Mouse (Mus musculus) naive thymus-derived CD4-positive, alpha-beta T cell, adult 2 months (primary cell): ENCODE data around the gene Tanc1.

Source experiments
- DNase-seq: peaks from one replicate; pipeline ENCODE4 v3.0.0-alpha.2; 2011; ENCODE audit warnings: low read depth

Gene Tanc1

GRCm38 (mm10) chr2:59681181-59681580 is 69.3 kb downstream of the Tanc1 start:
- DNase-seq, result no peak

GRCm38 (mm10) chr2:59684864-59685605 is 73.2 kb downstream of the Tanc1 start:
- no peak for DNase-seq

DNA sequence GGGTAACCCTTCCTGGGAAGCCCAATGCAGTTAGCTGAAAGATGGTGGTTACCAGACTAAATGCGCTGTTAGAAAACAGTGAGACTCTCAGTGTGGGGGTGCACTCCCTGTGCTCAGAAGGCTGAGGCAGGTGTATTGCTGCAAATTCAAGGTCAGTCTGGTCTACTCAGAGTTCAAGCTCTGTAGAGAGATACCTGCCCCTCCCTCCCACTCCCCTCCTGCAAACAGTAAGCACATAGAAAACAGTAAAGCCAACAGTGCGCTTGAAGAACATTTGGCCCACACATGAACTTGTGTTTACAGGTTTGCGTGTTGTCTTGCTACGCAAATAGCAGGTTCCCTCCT is 73.7 kb downstream of the Tanc1 start:
- no peak for DNase-seq

- DNase-seq, result no peak
Measured at GRCm38 (mm10) chr2:59688261-59689104, 76.6 kb downstream of the Tanc1 start.

GRCm38 (mm10) chr2:59691112-59691511 is 79.3 kb downstream of the Tanc1 start:
- DNase-seq, result no peak

- no peak for DNase-seq
Measured at GRCm38 (mm10) chr2:59693473-59693872, 81.6 kb downstream of the Tanc1 start.

- DNase-seq, result no peak
Measured at GRCm38 (mm10) chr2:59697123-59697522, 85.3 kb downstream of the Tanc1 start.

- DNase-seq, result no peak
Measured at GRCm38 (mm10) chr2:59697722-59698634, 86.1 kb downstream of the Tanc1 start.

- DNase-seq, result no peak
Measured at GRCm38 (mm10) chr2:59698635-59699300, 86.9 kb downstream of the Tanc1 start.

DNA sequence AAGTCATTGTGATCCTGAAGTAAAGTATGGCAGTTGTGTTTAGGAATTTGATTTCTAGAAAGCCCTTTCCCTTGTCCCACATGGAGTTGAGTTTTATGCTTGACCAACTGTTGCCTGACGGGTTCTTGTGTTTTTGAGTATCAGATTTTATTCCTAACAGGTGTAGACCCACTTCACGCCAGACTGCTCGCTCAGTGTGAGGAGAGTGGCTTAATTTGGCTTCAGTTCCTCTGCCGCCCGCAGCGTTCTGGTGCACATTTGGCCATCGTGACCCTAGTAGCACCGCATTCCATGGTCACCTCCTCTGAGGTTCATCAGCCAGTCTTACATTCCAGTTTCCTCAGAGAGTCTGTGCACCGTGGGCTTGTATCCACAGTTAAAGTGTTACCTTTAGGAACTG is 88.1 kb downstream of the Tanc1 start:
- no peak for DNase-seq

- no peak for DNase-seq
Measured at GRCm38 (mm10) chr2:59705221-59705620, 93.4 kb downstream of the Tanc1 start.

- DNase-seq, result no peak
Measured at GRCm38 (mm10) chr2:59706806-59707205, 95.0 kb downstream of the Tanc1 start.

- DNase-seq, result no peak
Measured at GRCm38 (mm10) chr2:59707922-59708706, 96.3 kb downstream of the Tanc1 start.

DNA sequence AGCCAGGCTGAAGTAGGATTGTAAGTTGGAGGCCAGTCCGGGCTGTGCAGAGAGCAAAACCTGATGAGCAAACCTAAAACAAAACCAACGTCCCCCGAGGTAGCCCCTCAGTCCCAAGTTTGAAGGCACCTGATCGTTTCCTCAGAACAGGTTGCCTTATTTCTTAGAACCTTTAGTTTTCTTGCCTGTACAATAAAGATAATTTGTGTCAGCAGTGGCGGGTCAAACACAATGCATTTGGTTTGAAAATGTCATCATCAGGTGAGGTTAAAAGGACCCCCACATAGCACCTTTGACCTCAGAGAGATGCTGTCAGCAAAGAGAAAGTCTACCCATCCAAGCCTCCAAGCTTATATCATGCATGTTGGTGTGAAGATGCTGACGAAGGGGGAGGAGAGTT is 98.9 kb downstream of the Tanc1 start:
- DNase-seq, result no peak

DNA sequence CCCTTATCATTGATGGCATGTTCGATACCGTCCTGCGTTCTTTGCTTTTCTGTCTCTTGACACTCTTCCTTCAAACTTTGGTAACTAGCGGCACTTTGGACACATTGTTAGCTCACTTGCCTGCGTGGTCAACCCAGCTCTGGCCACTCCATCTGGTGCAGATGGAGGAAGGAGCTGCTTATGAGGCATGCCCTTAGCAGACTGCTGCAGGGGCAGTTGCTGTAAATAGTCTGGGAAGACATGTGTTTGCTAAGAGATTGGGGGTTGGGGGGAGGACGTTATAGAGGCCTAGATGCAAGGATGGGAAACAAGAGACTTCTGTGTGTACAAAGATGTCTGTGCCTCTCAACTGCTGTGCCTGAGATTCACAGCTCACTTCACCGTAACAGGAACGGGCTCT is 100.2 kb downstream of the Tanc1 start:
- DNase-seq, result no peak

DNA sequence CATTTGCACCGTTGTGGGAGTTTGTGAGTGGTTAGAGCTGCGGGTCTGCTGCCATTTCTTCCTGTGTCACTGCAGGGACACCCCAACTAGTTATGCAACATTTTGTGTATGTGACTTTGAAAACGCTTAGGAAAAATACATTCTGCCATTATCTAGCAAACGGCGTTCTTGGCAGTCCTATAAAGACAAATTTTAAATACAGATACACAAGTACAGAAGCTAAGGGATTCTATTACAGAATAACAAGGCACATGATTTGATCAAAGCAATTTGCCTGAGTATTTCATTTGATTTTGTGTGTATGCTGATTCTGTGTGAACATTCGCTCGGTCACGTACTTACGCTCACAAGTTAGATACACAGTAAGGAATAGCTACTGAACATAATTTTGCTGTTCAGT is 100.6 kb downstream of the Tanc1 start:
- DNase-seq, result no peak

DNA sequence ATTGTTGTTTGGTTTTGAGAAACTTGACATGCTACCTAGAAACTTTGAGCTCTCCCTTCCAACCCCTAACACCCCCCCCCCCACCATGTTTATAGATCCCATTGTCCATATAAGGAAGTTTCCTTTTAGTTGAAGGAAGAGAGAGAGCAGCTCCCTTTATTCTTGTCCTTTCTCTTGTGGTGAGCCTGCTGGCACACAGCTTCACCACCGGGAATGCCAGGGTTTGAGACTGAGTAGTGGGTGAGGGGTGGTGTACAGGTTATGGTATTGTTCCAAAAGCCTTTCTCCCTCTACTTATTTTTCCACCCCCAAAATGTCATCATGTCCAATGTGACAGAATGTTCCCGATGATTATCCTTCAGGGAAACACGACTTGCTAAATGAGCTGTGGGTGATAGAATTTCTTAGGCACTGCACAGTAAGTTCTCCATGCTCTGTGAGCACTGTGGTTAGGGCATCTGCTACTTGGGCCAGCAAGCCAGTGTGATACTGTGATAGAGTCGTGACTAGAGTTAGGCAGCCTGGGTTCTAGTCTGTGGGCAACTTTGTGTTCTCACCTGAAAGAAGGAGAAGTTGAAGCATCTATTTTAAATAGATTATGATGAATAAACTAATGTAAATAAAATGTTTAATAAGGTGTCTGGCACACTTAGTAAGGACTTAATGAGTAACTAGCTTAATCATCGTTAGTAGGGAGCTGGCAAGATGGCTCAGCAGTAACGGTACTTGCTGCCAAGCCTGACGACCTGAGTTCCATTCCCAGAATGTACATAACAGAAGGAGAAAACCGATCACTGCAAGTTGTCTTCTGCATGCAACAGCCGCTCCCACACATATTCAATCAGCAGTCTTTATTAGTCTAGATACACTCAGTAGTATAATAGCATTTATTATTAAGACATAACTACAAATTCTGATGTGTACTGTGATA is 102.0 kb downstream of the Tanc1 start:
- no peak for DNase-seq

GRCm38 (mm10) chr2:59714992-59715391 is 103.2 kb downstream of the Tanc1 start:
- no peak for DNase-seq

DNA sequence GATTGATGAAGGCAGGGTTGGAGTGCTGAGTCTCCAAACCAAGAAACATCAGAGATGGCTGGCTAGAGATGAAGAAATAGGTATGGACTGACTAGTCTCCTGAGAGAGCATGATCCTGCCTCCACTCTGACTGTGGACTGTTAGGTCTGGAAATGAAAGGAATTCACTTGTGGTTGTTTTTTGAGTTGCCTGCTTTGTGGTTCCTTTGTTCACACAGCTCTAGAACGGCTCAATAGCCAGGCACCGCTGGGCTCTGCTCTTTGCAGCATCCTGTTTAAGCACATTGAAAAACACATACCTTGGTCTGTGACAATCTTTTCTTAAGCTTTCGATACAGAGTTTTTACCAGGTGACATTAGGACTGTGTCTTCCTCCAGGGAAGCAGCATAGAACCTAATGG is 104.6 kb downstream of the Tanc1 start:
- peak; percentile 36 for DNase-seq

GRCm38 (mm10) chr2:59717746-59718294 is 106.0 kb downstream of the Tanc1 start:
- no peak for DNase-seq
